Mouse (Mus musculus): ENCODE results near the gene Bckdha. TPM values are rescaled to one million over a fixed set of nuclear protein-coding genes. Genes with fewer than 3 reads are reported as not detected.

Bckdha gene
- polyA plus RNA-seq, 1 experiment from 2014 or later = 45.1 TPM

GRCm38 (mm10) chr7:25700732-25701131, 42.0 kb upstream of the Bckdha start:
- peaks cover 4% of the 10 kb centered on the region; the same call in 1 of the 2 replicates for H3K4me1 ChIP-seq (ENCODE audit: control insufficient read depth, insufficient read depth, low read length)
- ATAC-seq (replicated peaks; ENCODE audit: insufficient number of reproducible peaks, low FRiP score, low TSS enrichment, low read depth) (no peak), DNase-seq (ENCODE audit: low spot score) (no peak)
- H3K27ac ChIP-seq (replicated peaks; ENCODE audit: low read depth, low read length) = no peak overlapping the region
- H3K9ac ChIP-seq (replicated peaks; ENCODE audit: low read length) = no peak overlapping the region
- WGBS = 76% methylated on average over 12 of the region's 12 CpGs
- peaks cover 7% of the 10 kb centered on the region; the same call in 1 of the 2 replicates for H3K27me3 ChIP-seq (ENCODE audit: control insufficient read depth, insufficient read depth, low read length)
- H3K4me2 ChIP-seq (ENCODE audit: low read depth, low read length) = no peak overlapping the region
- H3K9me3 ChIP-seq (replicated peaks; ENCODE audit: control insufficient read depth, low read length) = no peaks in the 10 kb centered on the region; the same call in none of the 2 replicates
- H3K4me3 ChIP-seq (ENCODE audit: low read depth, low read length) = no peak overlapping the region
- H3K36me3 ChIP-seq (replicated peaks; ENCODE audit: control insufficient read depth, insufficient read depth, low read depth, low read length) = no peaks in the 10 kb centered on the region

GRCm38 (mm10) chr7:25699851-25700250, 41.1 kb upstream of the Bckdha start:
- H3K27ac ChIP-seq (replicated peaks; ENCODE audit: low read depth, low read length) = no peak overlapping the region
- no peak overlapping the region for H3K4me3 ChIP-seq (ENCODE audit: low read depth, low read length)
- H3K9me3 ChIP-seq (replicated peaks; ENCODE audit: control insufficient read depth, low read length) = no peaks in the 10 kb centered on the region; the same call in none of the 2 replicates
- peaks cover 4% of the 10 kb centered on the region; the same call in 1 of the 2 replicates for H3K4me1 ChIP-seq (ENCODE audit: control insufficient read depth, insufficient read depth, low read length)
- WGBS = 52% methylated on average over 13 of the region's 13 CpGs
- no peak overlapping the region for H3K4me2 ChIP-seq (ENCODE audit: low read depth, low read length)
- no peak for ATAC-seq (replicated peaks; ENCODE audit: insufficient number of reproducible peaks, low FRiP score, low TSS enrichment, low read depth)
- DNase-seq (ENCODE audit: low spot score) = no peak
- H3K27me3 ChIP-seq (ENCODE audit: control insufficient read depth, insufficient read depth, low read length) = peaks cover 7% of the 10 kb centered on the region; the same call in 1 of the 2 replicates
- no peaks in the 10 kb centered on the region for H3K36me3 ChIP-seq (replicated peaks; ENCODE audit: control insufficient read depth, insufficient read depth, low read depth, low read length)
- H3K9ac ChIP-seq (replicated peaks; ENCODE audit: low read length) = no peak overlapping the region

- Histone ChIP-seq H3K9me3 (replicated peaks; ENCODE audit: control insufficient read depth, low read length) (no peaks in the 10 kb centered on the region), H3K36me3 (replicated peaks; ENCODE audit: control insufficient read depth, insufficient read depth, low read depth, low read length) (no peaks in the 10 kb centered on the region), H3K4me1 (ENCODE audit: control insufficient read depth, insufficient read depth, low read length) (peaks cover 4% of the 10 kb centered on the region; the same call in 1 of the 2 replicates), H3K9ac (replicated peaks; ENCODE audit: low read length) (no peak overlapping the region), H3K4me2 (ENCODE audit: low read depth, low read length) (no peak overlapping the region), H3K27ac (replicated peaks; ENCODE audit: low read depth, low read length) (no peak overlapping the region), H3K4me3 (ENCODE audit: low read depth, low read length) (no peak overlapping the region), H3K27me3 (ENCODE audit: control insufficient read depth, insufficient read depth, low read length) (peaks cover 8% of the 10 kb centered on the region)
- WGBS = 68% methylated on average over 8 of the region's 8 CpGs
- ATAC-seq (replicated peaks; ENCODE audit: insufficient number of reproducible peaks, low FRiP score, low TSS enrichment, low read depth) = no peak
- DNase-seq (ENCODE audit: low spot score) = no peak
Observed at GRCm38 (mm10) chr7:25694104-25694503, 35.3 kb upstream of the Bckdha start.

GRCm38 (mm10) chr7:25690051-25690450, 31.3 kb upstream of the Bckdha start:
- H3K4me1 ChIP-seq (ENCODE audit: control insufficient read depth, insufficient read depth, low read length) = peaks cover 10% of the 10 kb centered on the region
- ATAC-seq (replicated peaks; ENCODE audit: insufficient number of reproducible peaks, low FRiP score, low TSS enrichment, low read depth) = no peak
- H3K9me3 ChIP-seq (replicated peaks; ENCODE audit: control insufficient read depth, low read length) = no peaks in the 10 kb centered on the region
- no peak overlapping the region for H3K27ac ChIP-seq (replicated peaks; ENCODE audit: low read depth, low read length)
- no peak overlapping the region for H3K9ac ChIP-seq (replicated peaks; ENCODE audit: low read length)
- 46% methylated on average over 5 of the region's 5 CpGs for WGBS
- H3K36me3 ChIP-seq (replicated peaks; ENCODE audit: control insufficient read depth, insufficient read depth, low read depth, low read length) = no peaks in the 10 kb centered on the region
- no peak overlapping the region for H3K4me2 ChIP-seq (ENCODE audit: low read depth, low read length)
- H3K4me3 ChIP-seq (ENCODE audit: low read depth, low read length) = no peak overlapping the region
- peaks cover 33% of the 10 kb centered on the region for H3K27me3 ChIP-seq (ENCODE audit: control insufficient read depth, insufficient read depth, low read length)
- no peak for DNase-seq (ENCODE audit: low spot score)

- 9% methylated on average over 12 of the region's 12 CpGs for WGBS
- ATAC-seq (replicated peaks; ENCODE audit: insufficient number of reproducible peaks, low FRiP score, low TSS enrichment, low read depth) (no peak), DNase-seq (ENCODE audit: low spot score) (no peak)
- no peaks in the 10 kb centered on the region for H3K9me3 ChIP-seq (replicated peaks; ENCODE audit: control insufficient read depth, low read length)
- no peak overlapping the region for H3K27ac ChIP-seq (replicated peaks; ENCODE audit: low read depth, low read length)
- H3K9ac ChIP-seq (replicated peaks; ENCODE audit: low read length) = no peak overlapping the region
- H3K4me3 ChIP-seq (ENCODE audit: low read depth, low read length) = peak overlapping the region; percentile 55
- peaks cover 33% of the 10 kb centered on the region for H3K27me3 ChIP-seq (ENCODE audit: control insufficient read depth, insufficient read depth, low read length)
- H3K4me1 ChIP-seq (ENCODE audit: control insufficient read depth, insufficient read depth, low read length) = peaks cover 10% of the 10 kb centered on the region
- H3K36me3 ChIP-seq (replicated peaks; ENCODE audit: control insufficient read depth, insufficient read depth, low read depth, low read length) = no peaks in the 10 kb centered on the region
- peak overlapping the region; percentile 90 for H3K4me2 ChIP-seq (ENCODE audit: low read depth, low read length)
Observed at GRCm38 (mm10) chr7:25689603-25690021, 30.8 kb upstream of the Bckdha start.

- Histone ChIP-seq H3K27me3 (ENCODE audit: control insufficient read depth, insufficient read depth, low read length) (peaks cover 33% of the 10 kb centered on the region), H3K9ac (replicated peaks; ENCODE audit: low read length) (peak overlapping the region; percentile 42; the same call in 1 of the 2 replicates), H3K36me3 (replicated peaks; ENCODE audit: control insufficient read depth, insufficient read depth, low read depth, low read length) (no peaks in the 10 kb centered on the region), H3K4me2 (ENCODE audit: low read depth, low read length) (peak overlapping the region; percentile 90), H3K4me1 (ENCODE audit: control insufficient read depth, insufficient read depth, low read length) (peaks cover 10% of the 10 kb centered on the region), H3K4me3 (ENCODE audit: low read depth, low read length) (peak overlapping the region; percentile 55), H3K9me3 (replicated peaks; ENCODE audit: control insufficient read depth, low read length) (no peaks in the 10 kb centered on the region), H3K27ac (replicated peaks; ENCODE audit: low read depth, low read length) (no peak overlapping the region)
- 1% methylated on average over 48 of the region's 52 CpGs for WGBS
- ATAC-seq (replicated peaks; ENCODE audit: insufficient number of reproducible peaks, low FRiP score, low TSS enrichment, low read depth) = 0 out of 2 replicates have a peak, but pooled peaks have one; percentile 15
- DNase-seq (ENCODE audit: low spot score) = peak; percentile 66
Observed at GRCm38 (mm10) chr7:25688810-25689586, 30.2 kb upstream of the Bckdha start.

- Histone ChIP-seq H3K36me3 (replicated peaks; ENCODE audit: control insufficient read depth, insufficient read depth, low read depth, low read length) (no peaks in the 10 kb centered on the region), H3K9ac (replicated peaks; ENCODE audit: low read length) (peak overlapping the region; percentile 18; the same call in 1 of the 2 replicates), H3K4me3 (ENCODE audit: low read depth, low read length) (peak overlapping the region; percentile 55), H3K27ac (replicated peaks; ENCODE audit: low read depth, low read length) (no peak overlapping the region), H3K9me3 (replicated peaks; ENCODE audit: control insufficient read depth, low read length) (no peaks in the 10 kb centered on the region), H3K4me2 (ENCODE audit: low read depth, low read length) (peak overlapping the region; percentile 90), H3K27me3 (ENCODE audit: control insufficient read depth, insufficient read depth, low read length) (peaks cover 33% of the 10 kb centered on the region), H3K4me1 (ENCODE audit: control insufficient read depth, insufficient read depth, low read length) (peaks cover 10% of the 10 kb centered on the region)
- DNase-seq (ENCODE audit: low spot score) = peak; percentile 20
- WGBS = 1% methylated on average over 46 of the region's 47 CpGs
- no peak; the same call in 1 of the 2 replicates for ATAC-seq (replicated peaks; ENCODE audit: insufficient number of reproducible peaks, low FRiP score, low TSS enrichment, low read depth)
Observed at GRCm38 (mm10) chr7:25687811-25688401, 29.1 kb upstream of the Bckdha start.
